Mouse (Mus musculus): ENCODE results near the gene Plekha1. TPM values are rescaled to one million over a fixed set of nuclear protein-coding genes. Genes with fewer than 3 reads are reported as not detected.

The Plekha1 gene
- total RNA-seq, 2 experiments from 2014 or later: 93.5 to 106 TPM

DNA sequence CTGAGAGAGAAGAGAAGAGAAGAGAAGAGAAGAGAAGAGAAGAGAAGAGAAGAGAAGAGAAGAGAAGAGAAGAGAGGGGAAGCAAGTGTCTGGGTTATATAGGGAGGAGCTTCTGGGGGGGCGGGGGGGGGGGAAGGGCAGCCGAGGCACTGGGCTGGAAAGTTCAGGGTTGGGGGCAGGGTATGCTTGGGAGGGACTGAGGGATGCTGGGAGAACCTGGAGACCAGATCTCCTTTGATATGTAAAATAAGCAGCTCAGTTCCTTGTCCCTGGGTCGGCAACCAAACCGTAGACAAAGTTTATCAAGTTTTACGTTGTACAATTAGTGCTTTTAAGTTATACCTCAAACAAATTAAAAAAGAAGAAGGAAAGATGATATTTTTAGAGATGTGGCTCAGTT lies 5.6 kb upstream of the Plekha1 start:
- no peak for DNase-seq

DNA sequence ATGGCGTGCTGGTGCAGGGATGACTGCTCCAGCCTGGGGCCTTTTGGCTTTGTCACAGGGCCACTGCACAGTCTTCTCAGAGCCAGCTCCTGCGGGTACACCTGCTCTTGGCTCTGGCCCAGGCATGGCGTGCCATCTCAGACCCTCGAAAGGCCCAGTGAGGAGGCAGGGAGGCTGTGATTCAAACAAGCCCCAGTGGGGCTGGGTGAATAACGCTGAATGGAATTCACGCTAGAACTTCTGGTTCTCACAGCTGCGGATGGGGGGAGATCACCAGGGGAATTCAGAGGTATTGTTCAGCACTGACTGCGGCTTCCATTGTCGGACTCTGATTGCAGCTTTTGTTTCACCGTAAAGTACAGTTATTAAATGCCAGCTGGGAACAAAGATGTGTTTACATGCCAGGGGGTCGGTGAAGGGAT lies 4.8 kb upstream of the Plekha1 start:
- DNase-seq: no peak

DNA sequence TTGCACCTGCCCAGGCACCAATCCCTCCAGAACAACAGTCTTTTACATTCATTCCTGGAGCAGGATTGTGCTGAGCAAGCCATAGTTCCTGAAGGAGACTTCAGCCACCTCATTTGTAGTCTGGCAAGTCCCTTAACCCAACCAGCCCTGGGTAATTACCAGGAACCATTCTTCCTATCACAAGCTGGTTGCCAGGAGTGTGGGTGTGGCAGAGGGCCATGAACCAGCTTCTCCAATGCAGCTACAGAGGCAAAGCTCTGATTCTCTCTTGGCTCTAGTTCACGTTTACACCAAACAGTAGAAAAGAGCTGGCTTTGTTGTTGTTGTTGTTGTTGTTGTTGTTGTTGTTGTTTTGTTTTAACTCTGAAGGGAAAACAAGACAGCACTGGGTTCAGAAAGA lies 3.1 kb upstream of the Plekha1 start:
- DNase-seq: peak in 1 of 2 experiments; percentile 29

DNA sequence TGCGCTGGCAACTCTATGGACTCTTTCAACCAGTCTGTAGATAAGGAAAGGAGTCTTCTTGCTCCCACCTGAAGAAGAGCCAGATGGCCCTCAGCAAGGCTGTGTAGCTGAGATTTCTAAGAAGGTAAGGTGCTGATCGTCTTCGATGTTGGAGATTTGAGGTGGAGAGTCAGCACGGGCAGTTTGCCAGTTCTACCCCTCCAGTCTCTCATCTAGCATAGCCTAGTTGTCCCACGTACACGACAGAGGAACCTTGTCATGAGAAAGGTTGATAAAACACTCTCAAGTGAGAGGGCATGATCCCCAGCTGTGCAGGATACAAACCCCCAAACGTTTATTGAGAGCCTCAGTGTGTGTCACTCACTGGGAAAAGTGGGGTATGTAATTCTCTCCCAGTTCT lies 845 bp upstream of the Plekha1 start:
- no peak for DNase-seq

DNA sequence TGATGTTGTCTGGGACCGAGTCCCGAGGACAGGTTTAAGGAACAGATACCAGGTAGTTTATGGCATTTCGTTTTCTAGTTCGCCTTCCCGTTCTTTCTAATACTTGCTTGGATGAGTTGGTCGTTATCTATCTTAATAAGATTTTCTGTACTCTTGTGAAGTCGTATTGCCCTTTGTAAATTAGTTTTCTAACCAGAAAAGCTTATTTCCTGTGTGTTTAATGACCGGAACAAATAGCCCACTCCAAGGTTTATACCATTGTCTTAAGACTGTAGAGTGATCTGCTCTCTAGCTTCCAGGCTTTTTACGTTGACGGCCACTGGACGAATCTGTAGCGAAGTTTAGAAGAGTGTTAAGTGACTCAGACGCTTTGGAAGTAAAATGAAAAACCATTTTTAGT lies 1.1 kb downstream of the Plekha1 start:
- no peak for DNase-seq

DNA sequence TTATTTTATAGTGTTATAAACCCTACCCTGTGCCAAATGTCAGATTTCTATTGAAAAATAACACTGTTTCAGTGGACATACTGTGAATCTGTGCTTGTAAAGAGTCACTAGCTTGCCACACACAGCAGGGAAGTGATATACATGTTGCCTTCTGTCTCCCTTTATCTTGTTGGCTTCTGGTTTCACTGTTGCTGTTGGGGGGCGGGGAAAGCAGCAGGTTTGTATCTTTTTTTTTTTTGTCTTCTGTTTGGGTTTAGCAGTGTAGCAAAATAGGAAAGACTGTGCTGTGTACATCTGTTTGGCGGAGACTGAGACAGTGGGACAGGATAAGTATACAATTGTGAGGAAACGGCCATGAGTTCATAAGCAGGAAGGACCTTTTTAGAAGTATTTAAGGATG lies 1.7 kb downstream of the Plekha1 start:
- no peak for DNase-seq

DNA sequence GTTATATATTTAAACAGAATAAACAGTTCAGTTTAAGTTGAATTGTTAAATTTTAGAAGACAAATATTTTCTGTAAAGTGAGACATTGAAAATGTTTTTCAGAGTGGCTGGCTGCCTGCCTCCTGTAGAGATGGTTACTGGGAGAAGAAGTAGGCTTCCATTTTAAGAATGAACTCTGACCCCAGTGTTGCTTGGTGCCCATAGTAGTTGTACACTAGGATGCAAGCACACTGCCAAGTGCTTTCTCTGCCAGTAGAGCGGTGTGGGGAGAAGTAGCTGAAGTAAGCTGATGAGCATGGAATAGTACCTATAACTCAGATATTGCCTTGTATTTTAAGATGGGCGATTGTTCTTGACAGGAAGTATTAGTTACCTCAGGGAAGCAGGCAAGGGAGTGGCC lies 18.6 kb downstream of the Plekha1 start:
- DNase-seq: no peak

DNA sequence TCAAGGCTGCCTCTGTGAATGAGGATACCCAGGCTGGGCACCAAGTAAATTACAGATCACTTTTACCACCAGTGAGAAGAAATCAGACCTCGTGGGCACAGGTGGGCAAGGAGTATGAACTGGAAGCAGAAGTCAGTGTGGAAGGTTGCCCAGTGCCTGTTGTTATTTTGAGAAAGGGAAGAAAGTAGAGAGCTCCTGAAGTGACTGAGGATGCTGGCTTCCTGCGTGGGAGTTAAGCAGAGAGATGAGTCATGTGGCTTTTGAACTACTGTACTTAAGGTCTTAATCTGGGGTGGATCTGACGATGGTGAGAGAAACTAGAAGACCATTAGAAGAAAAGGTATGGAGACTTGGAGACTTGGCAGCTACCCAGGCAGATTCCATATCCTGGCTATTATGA lies 20.7 kb downstream of the Plekha1 start:
- no peak for DNase-seq

DNA sequence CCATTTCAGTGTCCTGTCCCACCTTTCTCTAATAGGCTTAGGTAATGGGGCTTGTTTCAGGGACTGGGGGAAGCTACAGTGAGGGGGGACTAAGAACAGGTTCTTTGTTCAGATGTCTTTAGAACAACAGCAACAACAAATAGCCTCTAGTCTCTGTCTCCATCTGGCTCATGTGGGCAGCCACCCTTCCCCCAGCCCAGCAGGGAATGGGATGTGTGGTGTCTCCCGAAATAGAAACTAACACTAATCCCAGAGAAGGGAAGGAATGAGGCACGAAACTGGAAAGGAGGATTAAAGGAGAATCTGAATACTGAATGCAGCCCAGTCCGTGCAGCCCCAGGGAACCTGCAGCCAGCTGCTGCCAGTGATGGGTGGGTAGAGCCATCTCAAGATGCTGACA lies 22.4 kb downstream of the Plekha1 start:
- peak; percentile 29 to 40 for DNase-seq

DNA sequence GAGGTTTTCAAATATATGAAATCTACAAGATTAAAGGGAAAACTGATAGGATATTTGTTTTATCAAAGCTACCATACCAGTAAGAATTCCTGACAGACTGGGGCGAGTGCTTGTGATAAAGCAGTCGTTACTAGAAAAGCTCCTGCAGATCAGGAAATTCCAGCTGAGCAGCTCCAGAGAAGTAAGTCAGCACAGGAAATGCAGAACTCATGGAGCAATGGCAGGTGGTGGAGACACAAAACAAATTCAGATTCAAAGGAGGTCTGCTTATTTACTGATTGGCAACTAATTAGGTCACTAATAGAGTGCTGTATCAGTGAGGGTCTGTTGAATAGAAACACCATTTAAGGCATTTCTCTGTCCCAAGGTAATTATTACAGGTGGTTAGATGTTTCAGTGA lies 25.3 kb downstream of the Plekha1 start:
- DNase-seq: no peak

DNA sequence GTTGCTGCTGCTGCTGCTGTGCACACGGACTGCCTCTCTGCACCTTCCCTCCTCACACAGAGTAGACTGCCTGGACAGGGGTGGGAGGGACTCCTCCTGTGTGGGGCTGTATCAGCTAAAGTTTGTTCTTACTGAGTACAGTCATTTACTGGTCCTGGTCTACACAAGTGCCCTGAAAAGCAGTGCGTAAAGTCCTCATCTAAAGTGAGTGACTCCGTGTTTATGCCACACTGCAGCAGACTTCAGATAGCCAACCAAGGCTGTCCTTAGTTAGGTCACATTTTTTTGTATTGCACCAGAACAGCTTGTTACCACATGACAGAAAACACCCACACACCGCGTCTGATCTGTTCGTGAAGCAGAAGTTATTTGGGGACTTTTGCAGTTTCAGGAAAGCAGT lies 27.4 kb downstream of the Plekha1 start:
- DNase-seq: peak; percentile 34 to 47

DNA sequence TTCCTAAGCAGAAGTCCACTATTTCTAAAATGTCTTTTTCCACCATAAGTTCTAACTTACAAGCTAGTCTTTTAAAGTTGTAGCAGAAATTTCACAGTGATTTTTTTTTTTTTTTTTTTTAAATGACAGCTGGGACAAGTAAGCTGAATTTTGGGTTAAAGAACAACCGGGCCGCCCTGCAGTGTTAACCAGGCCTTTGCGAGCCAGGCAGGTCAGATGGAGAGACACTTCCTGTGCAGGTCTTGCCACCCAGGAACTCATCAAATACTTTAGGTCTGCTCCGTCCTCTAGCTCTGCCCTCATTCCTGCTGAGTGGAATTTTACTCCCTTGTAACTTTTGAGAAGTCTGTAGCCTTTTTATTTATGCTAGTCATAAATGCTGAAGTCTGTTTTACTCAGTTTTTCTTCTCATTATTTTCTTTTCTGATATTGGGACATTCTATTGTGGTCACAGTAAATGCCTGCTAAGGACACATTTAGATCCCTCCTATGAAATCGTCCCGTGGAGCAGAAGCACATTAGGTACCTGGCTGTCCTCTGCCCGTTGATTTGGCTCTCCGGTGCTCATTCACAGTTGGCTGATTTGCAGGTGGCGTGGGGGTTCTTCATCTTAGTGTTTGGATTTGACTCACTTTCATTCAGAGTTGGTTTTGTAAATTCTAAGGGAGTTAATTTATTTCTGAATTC lies 29.5 kb downstream of the Plekha1 start:
- no peak for DNase-seq

DNA sequence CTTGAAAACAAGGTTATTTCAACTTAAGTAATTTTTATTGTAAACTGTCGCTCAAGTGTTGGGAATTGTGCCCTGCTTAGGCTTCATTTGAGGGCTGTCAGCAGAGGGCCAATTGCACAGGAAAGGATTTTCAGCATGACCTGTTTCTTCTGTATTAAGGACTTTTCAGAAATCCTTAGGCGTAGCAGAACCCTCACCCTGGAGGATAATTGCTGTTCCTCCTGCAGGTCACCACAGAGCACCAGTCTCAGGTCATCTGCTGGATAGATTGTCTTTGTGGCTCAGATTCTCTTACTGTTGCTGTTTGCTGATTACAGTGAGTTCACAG lies 30.0 kb downstream of the Plekha1 start:
- DNase-seq: no peak

DNA sequence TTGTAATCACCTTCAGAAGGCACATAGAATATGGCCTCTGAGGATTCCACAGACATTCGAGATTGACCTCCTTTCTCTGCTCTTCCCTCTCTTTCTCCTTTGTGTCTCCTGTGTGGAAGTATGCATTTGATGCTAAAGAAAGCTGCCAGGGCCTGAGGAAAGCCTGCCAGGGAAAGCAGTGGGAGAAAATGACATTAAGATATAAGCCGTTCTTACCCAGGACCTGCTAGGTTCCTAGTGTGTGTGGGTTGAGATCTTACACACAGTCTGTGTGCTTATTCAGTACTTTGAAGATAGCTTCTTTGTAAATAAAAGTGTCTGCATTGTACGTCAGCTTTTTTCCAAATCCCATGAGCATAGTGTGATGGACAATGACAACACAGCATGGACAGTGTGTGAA lies 30.5 kb downstream of the Plekha1 start:
- DNase-seq: no peak

DNA sequence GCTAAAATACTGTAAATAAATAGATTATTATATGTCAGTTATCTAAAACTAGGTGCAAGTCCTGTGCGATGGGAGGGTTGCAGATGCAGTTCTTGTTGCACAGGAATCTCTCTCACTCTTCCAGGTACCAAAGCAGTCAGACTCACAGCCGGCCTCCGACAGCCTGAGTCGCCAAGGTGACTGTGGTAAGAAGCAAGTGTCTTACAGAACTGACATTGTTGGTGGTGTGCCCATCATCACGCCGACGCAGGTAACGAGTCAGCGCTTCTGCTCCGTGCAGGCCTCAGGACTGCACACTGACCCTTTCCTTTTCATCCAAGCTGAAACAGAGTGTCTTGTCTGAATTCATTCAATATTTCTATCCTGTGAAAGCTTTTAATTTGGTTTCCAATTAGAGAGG lies 31.6 kb downstream of the Plekha1 start:
- no peak for DNase-seq

DNA sequence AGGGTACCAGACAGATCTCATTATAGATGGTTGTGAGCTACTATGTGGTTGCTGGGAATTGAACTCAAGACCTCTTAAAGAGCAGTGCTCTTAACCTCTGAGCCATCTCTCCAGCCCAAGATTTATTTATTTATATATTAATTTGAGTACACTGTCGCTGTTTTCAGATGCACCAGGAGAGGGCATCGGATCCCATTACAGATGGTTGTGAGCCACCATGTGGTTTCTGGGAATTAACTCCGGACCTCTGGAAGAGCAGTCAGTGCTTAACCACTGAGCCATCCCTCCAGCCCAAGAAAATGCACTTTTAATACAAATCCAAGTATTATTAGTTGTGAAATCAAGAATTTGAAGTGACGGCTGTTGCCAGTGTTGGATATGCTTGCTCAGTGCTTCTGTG lies 32.8 kb downstream of the Plekha1 start:
- no peak for DNase-seq

DNA sequence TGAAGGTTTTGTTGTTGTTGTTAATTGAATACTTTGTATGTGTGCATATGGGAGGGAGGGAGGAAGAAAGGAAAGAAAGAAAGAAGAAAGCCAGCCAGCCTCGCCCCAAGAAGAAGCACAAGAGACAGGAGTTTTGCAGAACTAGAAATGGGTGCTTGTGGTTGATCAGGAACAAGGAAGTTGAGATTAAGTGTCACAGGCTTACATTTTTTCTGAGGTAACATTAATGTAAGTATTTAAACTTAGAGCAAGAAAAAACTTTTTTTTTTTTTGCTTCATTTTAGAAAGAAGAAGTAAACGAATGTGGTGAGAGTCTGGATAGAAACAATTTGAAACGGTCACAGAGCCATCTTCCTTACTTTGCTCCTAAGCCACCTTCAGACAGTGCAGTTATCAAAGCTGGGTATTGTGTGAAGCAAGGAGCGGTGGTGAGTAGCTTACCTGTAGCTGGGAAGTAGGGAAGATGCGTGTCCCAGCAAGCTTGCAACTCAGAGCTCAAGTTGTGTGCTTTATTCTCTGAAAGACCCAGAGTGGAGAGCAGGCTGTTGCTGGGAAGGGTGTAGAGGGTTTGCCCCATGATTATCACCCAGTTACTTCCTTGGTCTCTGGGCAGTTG lies 34.8 kb downstream of the Plekha1 start:
- DNase-seq: no peak

DNA sequence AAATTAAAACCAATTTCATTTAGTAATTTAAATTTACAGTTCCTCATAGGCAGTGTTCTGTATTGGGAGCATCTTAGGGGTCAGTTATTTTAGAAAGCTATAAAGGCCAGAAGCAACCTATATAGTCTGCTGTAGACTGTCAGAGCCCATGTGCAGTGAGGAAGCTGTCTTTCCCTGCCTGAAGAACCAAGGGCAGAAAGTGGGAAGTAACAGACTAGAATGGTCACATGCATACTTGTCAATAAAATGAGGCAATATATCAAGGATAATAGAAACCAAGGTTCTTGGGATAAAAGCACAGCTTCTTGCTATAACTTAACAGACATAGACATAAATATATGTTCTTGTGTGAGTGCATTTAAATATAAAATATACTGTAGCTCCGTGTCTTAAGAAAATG lies 37.4 kb downstream of the Plekha1 start:
- DNase-seq: no peak

DNA sequence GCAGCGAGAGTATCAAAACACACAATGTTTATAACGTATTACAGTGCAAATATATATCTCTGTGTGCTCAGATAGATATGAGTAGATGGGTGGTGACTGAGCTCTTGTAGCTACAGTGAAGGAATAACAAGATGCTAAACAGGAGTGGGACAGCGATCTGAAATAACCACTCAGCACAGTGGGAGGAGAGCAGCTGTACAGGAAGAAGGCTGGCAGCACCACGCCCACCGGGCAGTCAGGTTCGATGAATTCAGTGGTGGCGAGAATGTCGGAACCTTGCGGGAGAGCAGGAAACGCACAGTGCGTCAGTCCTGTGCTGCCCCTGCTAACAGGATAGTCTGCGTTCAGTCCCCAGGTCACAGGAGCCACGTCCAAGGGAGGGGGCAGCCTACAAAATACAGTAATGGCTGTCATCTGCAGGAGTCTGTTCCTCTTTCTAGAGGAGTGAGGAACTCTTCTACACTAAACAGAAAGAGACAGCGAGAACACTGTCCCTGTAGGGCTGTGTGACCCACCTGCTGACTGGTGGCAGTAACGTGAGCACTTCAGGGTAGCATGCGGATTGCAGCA lies 38.0 kb downstream of the Plekha1 start:
- no peak for DNase-seq

DNA sequence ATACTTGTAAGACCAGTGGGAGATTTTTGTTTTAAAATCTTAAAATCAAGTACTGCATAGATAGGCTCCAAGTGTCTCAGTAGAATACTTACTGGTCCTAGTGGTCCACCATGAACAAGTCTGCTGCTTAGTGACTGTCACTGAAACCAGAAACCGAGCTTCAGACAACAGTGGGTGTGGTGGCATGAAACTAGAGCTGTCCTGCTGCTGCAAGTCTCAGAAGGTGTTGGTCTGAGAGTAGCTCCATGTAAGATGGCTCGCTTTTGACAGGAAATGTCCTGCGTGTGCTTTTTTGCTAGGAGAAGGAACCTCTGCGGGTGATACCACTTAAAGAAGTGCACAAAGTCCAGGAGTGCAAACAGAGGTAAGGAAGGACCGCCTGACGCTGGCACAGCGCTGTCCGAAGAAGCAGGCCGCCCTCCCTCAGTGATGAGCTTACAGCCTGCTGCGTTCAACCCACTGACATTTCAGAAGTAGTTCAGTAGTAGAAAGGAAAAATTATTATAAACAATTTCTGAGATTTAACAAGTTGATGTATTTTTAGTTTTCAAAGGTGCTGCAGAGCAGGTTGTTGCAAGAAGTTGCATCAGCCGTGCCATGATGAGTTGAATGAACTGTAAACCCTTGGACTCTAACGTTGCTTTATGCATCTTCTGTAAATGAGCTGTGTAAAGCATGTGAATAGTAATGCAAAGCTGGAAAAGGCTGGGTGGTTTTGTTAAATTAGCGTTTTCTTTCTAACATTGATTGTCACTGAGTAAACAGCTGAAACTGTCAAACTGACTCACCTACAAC lies 39.2 kb downstream of the Plekha1 start:
- DNase-seq: no peak

DNA sequence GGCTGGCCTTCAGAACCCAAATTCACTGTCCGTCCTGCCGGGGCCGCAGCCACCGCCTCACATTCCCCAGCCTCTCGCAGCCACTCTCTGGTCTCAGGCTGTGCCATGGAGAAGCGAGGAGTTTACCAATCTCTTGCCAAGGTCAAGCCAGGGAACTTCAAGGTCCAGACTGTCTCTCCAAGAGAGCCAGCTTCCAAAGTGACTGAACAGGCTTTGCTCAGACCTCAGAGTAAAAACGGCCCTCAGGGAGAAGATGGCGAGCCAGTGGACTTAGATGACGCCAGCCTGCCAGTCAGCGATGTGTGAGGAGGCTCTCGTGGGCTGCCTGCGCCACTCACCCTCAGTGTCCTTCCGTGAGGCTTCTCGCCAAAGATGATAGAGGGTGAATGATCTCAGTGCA lies 45.3 kb downstream of the Plekha1 start:
- DNase-seq: no peak

DNA sequence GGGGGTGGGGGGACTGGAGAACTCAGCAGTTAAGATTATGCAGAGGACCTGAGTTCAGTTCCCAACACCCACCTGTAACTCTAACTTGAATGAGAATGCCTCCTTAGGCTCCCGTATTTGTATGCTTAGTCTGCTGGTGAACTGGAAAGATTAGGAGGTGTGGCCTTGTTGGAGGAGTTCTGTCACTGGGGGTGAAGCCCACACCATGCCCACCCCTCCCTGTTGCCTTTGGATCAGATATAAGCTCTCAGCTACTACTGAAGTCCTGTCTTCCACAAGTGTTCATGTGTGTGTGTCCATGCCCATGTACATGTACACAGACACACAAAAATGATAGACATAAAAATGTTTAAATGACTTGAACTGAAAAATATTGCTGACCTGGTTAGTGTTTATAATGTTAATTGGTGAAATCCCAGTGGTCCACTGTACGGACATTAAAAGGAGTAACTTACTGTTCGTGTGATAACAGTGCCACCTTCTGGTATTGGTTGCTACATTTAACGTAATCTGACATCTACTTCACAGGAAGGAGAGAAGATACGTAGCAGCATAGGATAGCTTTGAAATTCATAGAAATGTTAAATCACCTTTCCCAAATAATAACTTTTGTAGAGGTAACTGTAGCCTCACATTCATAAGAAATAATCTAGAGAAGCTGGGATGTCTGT lies 49.3 kb downstream of the Plekha1 start:
- DNase-seq: no peak

DNA sequence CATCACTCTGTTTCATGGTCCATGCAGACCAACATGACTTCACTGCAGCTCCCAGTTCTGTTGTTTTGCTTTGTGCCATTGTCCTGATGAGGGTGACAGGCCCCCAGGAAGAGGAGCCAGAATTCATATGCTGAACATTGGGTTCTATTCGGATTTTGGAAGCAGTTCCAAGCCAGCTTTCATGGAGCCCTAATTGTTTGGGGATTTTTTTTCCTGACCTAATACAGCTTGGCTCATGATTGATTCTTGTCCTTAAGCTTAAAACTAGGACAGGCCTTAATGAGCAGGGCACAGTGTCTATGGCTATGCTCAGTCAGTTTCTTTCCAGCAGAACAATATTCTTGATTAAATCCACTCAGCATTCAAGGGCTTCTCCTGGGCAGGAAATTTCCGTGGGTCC lies 52.7 kb downstream of the Plekha1 start:
- DNase-seq: peak in 1 of 2 experiments; percentile 35

All from layer of hippocampus, postnatal 36 days (tissue).